Mouse (Mus musculus): Measurements from ENCODE around the gene Cyp2c39.
"Not testable (repeated sequence)": the region's sequence is repeated elsewhere in the genome, so short reads cannot be mapped to it uniquely, and the experiment has no call there.

Gene Cyp2c39

DNA sequence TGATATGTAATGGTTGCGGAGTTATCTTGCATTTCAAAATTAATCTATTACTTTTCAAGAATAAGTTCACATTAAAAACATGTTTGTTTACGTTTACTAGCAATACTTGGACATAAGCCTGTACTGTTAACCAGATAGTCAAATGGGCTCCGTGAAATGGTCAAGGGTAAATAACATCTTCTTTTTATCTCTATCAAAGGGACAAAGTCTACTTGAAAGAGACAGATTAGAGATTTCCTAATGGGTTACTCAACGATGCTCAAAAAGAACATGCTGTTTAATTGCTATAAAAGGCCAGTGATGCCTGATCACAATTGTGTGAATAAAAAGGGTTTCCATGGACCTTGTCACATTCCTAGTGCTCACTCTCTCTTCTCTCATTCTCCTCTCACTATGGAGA lies at the start of gene Cyp2c39:
TSS of gene Cyp2c39 (plus strand) at position 329 of the 400 bp plus-strand sequence.
- Histone ChIP-seq H3K36me3 (ENCODE audit: insufficient read depth, low read length) (no peaks in the 10 kb centered on the region), H3K9me3 (ENCODE audit: low read length) (no peaks in the 10 kb centered on the region), H3K27me3 (ENCODE audit: insufficient read depth, low read length) (no peaks in the 10 kb centered on the region), H3K4me3 (replicated peaks; ENCODE audit: low read length) (no peak within 1 kb of the TSS), H3K4me1 (replicated peaks; ENCODE audit: low read depth, low read length) (no peaks in the 10 kb centered on the region)
- TF ChIP-seq POU5F1 (IDR thresholded peaks at IDR 0.05; ENCODE audit: borderline replicate concordance, low read length) (no peak), NANOG (IDR thresholded peaks at IDR 0.05; ENCODE audit: borderline replicate concordance, low read length) (no peak), CTCF (conservative IDR thresholded peaks at IDR 0.05; ENCODE audit: low read length) (no peak)

DNA sequence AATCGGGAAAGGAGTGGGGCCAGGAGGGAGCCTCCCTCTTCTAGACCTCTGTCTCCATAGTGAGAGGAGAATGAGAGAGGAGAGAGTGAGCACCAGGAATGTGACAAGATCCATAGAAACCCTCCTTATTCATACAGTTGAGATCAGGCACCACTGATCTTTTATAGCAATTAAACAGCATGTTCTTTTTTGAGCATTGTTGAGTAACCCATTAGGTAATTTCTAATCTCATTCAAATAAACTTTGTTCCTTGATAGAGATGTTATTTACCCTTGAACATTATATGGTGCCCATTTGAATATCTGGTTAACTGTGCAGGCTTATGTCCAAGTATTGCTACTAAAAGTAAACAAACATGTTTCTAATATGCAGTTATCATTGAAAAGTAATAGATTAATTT lies 47.7 kb upstream of the Cyp2c39 start, which contains the start of gene Cyp2c38:
TSS of gene Cyp2c38 (minus strand) at position 135 of the 400 bp plus-strand sequence.
- H3K27me3 ChIP-seq (ENCODE audit: insufficient read depth, low read length) = no peaks in the 10 kb centered on the region
- no peak within 1 kb of the TSS for H3K4me3 ChIP-seq (replicated peaks; ENCODE audit: low read length)

DNA sequence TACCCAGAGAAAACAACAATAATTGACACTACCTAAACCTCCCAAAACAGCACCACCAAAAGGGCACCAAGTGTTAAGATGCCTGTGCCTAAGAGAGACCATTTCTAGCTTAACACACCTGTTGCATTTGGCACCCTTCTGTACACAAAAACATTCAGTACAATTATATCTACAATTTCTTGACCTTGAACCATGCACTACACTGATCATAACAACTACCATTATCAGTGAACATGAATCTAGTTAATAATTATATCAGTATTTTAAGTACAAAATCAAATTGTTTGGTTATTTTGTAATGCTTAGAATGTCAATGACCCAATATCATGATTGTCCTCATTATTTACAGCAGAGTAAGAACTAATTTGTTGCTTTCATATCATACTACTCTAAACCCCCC lies 46.7 kb upstream of the Cyp2c39 start:
- Histone ChIP-seq H3K9me3 (ENCODE audit: low read length) (no peaks in the 10 kb centered on the region), H3K27me3 (ENCODE audit: insufficient read depth, low read length) (no peaks in the 10 kb centered on the region), H3K4me3 (replicated peaks; ENCODE audit: low read length) (no peak overlapping the region), H3K4me1 (replicated peaks; ENCODE audit: low read depth, low read length) (no peaks in the 10 kb centered on the region), H3K36me3 (ENCODE audit: insufficient read depth, low read length) (no peaks in the 10 kb centered on the region)
- TF ChIP-seq POU5F1 (IDR thresholded peaks at IDR 0.05; ENCODE audit: borderline replicate concordance, low read length) = no peak
- no peak for TF ChIP-seq CTCF (conservative IDR thresholded peaks at IDR 0.05; ENCODE audit: low read length)
- no peak for TF ChIP-seq NANOG (IDR thresholded peaks at IDR 0.05; ENCODE audit: borderline replicate concordance, low read length)

More for the DNA sequence above, 47.7 kb upstream of the Cyp2c39 start, which contains the start of gene Cyp2c38:
- no peaks in the 10 kb centered on the region for H3K4me1 ChIP-seq (replicated peaks; ENCODE audit: low read depth, low read length)
- H3K9me3 ChIP-seq (ENCODE audit: low read length) = no peaks in the 10 kb centered on the region
- no peak for TF ChIP-seq CTCF (conservative IDR thresholded peaks at IDR 0.05; ENCODE audit: low read length)
- TF ChIP-seq POU5F1 (IDR thresholded peaks at IDR 0.05; ENCODE audit: borderline replicate concordance, low read length) = no peak
- TF ChIP-seq NANOG (IDR thresholded peaks at IDR 0.05; ENCODE audit: borderline replicate concordance, low read length) = no peak
- no peaks in the 10 kb centered on the region for H3K36me3 ChIP-seq (ENCODE audit: insufficient read depth, low read length)

DNA sequence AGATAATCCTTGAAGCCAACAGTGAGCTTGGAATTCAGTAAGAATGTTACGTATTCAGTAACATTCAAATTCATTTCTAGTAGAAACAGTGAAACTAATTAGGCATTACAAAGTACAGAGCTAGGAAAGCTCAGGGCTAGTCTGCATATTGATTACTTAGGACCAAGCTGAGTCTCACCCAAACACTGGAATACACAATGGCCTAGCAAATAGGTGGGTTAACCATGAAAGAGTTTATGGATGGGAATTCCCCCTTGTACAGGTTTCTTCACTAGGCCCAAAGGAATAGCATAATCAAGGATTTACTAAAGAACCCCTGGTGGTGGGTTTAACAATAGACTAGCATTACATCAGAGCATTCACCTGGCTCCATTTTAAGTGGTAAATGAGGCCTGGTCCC lies 26.7 kb upstream of the Cyp2c39 start:
- not testable (repeated sequence) for H3K4me3 ChIP-seq (replicated peaks; ENCODE audit: low read length); H3K36me3 ChIP-seq (ENCODE audit: insufficient read depth, low read length); H3K27me3 ChIP-seq (ENCODE audit: insufficient read depth, low read length); H3K4me1 ChIP-seq (replicated peaks; ENCODE audit: low read depth, low read length)
- H3K9me3 ChIP-seq (ENCODE audit: low read length) = peaks cover 57% of the 10 kb centered on the region

DNA sequence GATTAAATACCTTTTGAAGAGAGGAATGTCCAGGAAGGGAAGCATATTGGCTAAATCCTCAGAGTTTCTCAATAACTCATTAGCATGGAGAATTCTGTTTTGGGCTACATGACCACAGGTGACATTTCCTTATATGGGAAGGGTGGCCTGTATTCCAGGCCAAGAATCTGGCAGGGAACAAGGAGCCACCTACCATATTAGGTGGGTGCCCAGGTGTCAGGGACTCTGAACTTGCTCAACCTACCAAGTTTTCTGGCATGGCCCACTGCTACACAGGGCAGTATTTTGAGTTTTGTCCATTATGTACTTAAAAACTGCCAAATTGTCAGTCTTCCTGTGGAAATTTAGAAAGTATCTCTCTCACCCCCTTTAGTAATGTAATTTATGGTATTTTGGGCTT lies 4.3 kb upstream of the Cyp2c39 start:
- H3K27me3 ChIP-seq (ENCODE audit: insufficient read depth, low read length) = no peaks in the 10 kb centered on the region
- H3K4me1 ChIP-seq (replicated peaks; ENCODE audit: low read depth, low read length) = no peaks in the 10 kb centered on the region
- H3K4me3 ChIP-seq (replicated peaks; ENCODE audit: low read length) = no peak overlapping the region
- no peaks in the 10 kb centered on the region for H3K9me3 ChIP-seq (ENCODE audit: low read length)
- TF ChIP-seq NANOG (IDR thresholded peaks at IDR 0.05; ENCODE audit: borderline replicate concordance, low read length) (no peak), POU5F1 (IDR thresholded peaks at IDR 0.05; ENCODE audit: borderline replicate concordance, low read length) (no peak), CTCF (conservative IDR thresholded peaks at IDR 0.05; ENCODE audit: low read length) (no peak)
- no peaks in the 10 kb centered on the region for H3K36me3 ChIP-seq (ENCODE audit: insufficient read depth, low read length)

DNA sequence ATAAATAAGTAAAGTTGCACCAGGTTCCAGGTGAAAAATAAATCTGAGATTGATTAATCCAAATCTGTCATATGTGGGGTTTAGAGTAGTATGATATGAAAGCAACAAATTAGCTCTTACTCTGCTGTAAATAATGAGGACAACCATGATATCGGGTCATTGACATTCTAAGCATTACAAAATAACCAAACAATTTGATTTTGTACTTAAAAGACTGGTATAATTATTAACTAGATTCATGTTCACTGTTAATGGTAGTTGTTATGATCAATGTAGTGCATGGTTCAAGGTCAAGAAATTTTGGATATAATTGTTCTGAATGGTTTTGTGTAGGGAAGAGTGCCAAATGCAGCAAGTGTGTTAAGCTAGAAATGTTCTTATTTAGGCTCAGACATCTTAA lies 1.1 kb upstream of the Cyp2c39 start:
- TF ChIP-seq NANOG (IDR thresholded peaks at IDR 0.05; ENCODE audit: borderline replicate concordance, low read length) = no peak
- no peak for TF ChIP-seq POU5F1 (IDR thresholded peaks at IDR 0.05; ENCODE audit: borderline replicate concordance, low read length)
- no peak for TF ChIP-seq CTCF (conservative IDR thresholded peaks at IDR 0.05; ENCODE audit: low read length)

More for the DNA sequence above, 1.1 kb upstream of the Cyp2c39 start:
- no peaks in the 10 kb centered on the region for H3K4me1 ChIP-seq (replicated peaks; ENCODE audit: low read depth, low read length)
- no peak overlapping the region for H3K4me3 ChIP-seq (replicated peaks; ENCODE audit: low read length)
- H3K9me3 ChIP-seq (ENCODE audit: low read length) = no peaks in the 10 kb centered on the region
- H3K36me3 ChIP-seq (ENCODE audit: insufficient read depth, low read length) = no peaks in the 10 kb centered on the region
- no peaks in the 10 kb centered on the region for H3K27me3 ChIP-seq (ENCODE audit: insufficient read depth, low read length)
